ENCODE assay signal across 8 mouse cellular contexts in the genomic region with DNA sequence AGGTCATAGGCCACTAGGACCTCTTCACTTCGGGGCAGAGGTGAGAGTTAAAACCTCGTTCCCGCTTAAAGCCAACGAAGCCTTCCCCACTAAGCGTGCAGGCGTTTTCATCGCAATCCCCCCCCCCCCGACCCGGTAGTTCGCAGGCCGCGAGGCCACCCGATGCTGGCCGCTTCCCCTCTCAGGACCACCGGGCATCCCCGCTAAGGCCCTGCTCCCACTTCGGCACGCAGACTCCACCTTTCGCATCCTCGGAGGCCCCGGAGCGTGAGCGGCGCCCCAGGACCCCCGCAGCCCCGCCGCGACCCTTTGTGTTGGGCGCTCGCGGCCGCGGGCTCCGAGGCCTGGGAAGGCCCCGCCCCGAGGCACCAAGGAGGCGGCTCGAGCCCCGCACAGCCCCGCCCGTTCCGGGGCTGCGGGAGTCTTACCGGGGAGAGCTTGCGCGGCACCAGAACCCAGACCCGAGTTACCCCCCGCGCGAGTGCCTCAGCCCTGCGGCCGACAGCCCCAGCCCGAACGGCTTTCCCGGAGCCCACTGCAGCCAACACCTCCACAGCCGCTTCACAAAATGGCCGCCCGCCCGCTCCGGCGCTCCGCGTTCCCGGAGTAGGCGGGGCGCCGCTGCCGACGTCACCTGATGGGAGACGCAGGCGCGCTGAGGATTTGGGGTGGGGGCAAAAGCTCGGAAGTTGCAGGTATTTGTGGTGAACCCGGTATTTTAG. TPM values are rescaled to one million over a fixed set of nuclear protein-coding genes. Genes with fewer than 3 reads are reported as not detected.
DNase-seq lines count a peak whose midpoint lies in the region; ATAC-seq and TF ChIP-seq lines count a peak whose summit lies in the region.

Cpne1 (minus strand) TSS at position 608 of the 722 bp plus-strand sequence.
Rbm12 (minus strand) TSS at position 621 of the 722 bp plus-strand sequence.

- H3K9ac ChIP-seq in embryonic facial prominence, embryonic 15.5 days: peak within 1 kb of the TSS; percentile 95
- H3K9ac ChIP-seq in kidney, embryonic 14.5 days (ENCODE audit: low read depth, low read length): peak within 1 kb of the TSS; percentile 99
- H3K9ac ChIP-seq in limb, embryonic 15.5 days: peak within 1 kb of the TSS; percentile 98

- peak; percentile 76; the same call in 1 of the 2 replicates for TF ChIP-seq POLR2A in bone marrow, adult 2 months (IDR thresholded peaks at IDR 0.05; ENCODE audit: borderline replicate concordance, control insufficient read depth, low read depth, low read length)

- ATAC-seq in embryonic facial prominence, embryonic 15.5 days (ENCODE audit: insufficient number of reproducible peaks, low FRiP score, low TSS enrichment, low read depth): peak; percentile 94
- ATAC-seq in kidney, embryonic 14.5 days (ENCODE audit: low FRiP score, low TSS enrichment): peak; percentile 95
- peak; percentile 93 for ATAC-seq in limb, embryonic 15.5 days (ENCODE audit: insufficient number of reproducible peaks, low FRiP score, low TSS enrichment, low read depth)

- no peak for TF ChIP-seq CTCF in bone marrow, adult 2 months (IDR thresholded peaks at IDR 0.05; ENCODE audit: control insufficient read depth, insufficient read depth, low read length)

- H3K27me3 ChIP-seq in embryonic facial prominence, embryonic 15.5 days: no peaks in the 10 kb centered on the region
- H3K27me3 ChIP-seq in kidney, embryonic 14.5 days (ENCODE audit: control insufficient read depth, insufficient read depth, low read length): no peaks in the 10 kb centered on the region
- H3K27me3 ChIP-seq in limb, embryonic 15.5 days: no peaks in the 10 kb centered on the region

- peak within 1 kb of the TSS; percentile 65 for H3K4me2 ChIP-seq in embryonic facial prominence, embryonic 15.5 days (replicated peaks)
- H3K4me2 ChIP-seq in kidney, embryonic 14.5 days (replicated peaks; ENCODE audit: low read depth, low read length): peak within 1 kb of the TSS; percentile 71
- H3K4me2 ChIP-seq in limb, embryonic 15.5 days: peak within 1 kb of the TSS; percentile 66

- peak; percentile 90 for DNase-seq in 416B (ENCODE audit: low read depth)
- peak; percentile 88 to 90 for DNase-seq in heart, adult 9 months (ENCODE audit: low spot score in 2 of 2)
- DNase-seq in monocyte, adult 2 months (ENCODE audit: low read depth in 1 of 2, low spot score in 2 of 2): peak; percentile 72 to 83
- DNase-seq in spleen, postnatal 36 days (ENCODE audit: low spot score in 2 of 2): peak; percentile 91 to 92

- H3K4me3 ChIP-seq in bone marrow, adult 2 months (replicated peaks; ENCODE audit: control insufficient read depth, low read depth, low read length): peak within 1 kb of the TSS; percentile 92
- H3K4me3 ChIP-seq in embryonic facial prominence, embryonic 15.5 days (replicated peaks): peak within 1 kb of the TSS; percentile 91
- peak within 1 kb of the TSS; percentile 99 for H3K4me3 ChIP-seq in kidney, embryonic 14.5 days (ENCODE audit: low read length)
- H3K4me3 ChIP-seq in limb, embryonic 15.5 days: peak within 1 kb of the TSS; percentile 72

- H3K27ac ChIP-seq in bone marrow, adult 2 months (ENCODE audit: control insufficient read depth, insufficient read depth, low read depth, low read length, poor library complexity): peak within 1 kb of the TSS; percentile 95
- H3K27ac ChIP-seq in embryonic facial prominence, embryonic 15.5 days (replicated peaks): peak within 1 kb of the TSS; percentile 94
- peak within 1 kb of the TSS; percentile 94 for H3K27ac ChIP-seq in kidney, embryonic 14.5 days (ENCODE audit: low read depth, low read length)
- H3K27ac ChIP-seq in limb, embryonic 15.5 days: peak within 1 kb of the TSS; percentile 93

- no peaks in the 10 kb centered on the region for H3K36me3 ChIP-seq in embryonic facial prominence, embryonic 15.5 days
- H3K36me3 ChIP-seq in kidney, embryonic 14.5 days (ENCODE audit: control insufficient read depth, insufficient read depth, low read length): peaks cover 5% of the 10 kb centered on the region; the same call in 1 of the 2 replicates
- H3K36me3 ChIP-seq in limb, embryonic 15.5 days: no peaks in the 10 kb centered on the region

- H3K4me1 ChIP-seq in bone marrow, adult 2 months (ENCODE audit: control insufficient read depth, insufficient read depth, low read length): no peaks in the 10 kb centered on the region; the same call in 1 of the 2 replicates
- 0 out of 2 replicates have a peak, but pooled peaks cover 3% of the 10 kb centered on the region for H3K4me1 ChIP-seq in embryonic facial prominence, embryonic 15.5 days
- H3K4me1 ChIP-seq in kidney, embryonic 14.5 days (ENCODE audit: control insufficient read depth, insufficient read depth, low read length): no peaks in the 10 kb centered on the region
- peaks cover 5% of the 10 kb centered on the region for H3K4me1 ChIP-seq in limb, embryonic 15.5 days

- WGBS in bone marrow, adult 2 months: under 1% methylated on average over 73 of the region's 74 CpGs
- under 1% methylated on average over 74 of the region's 74 CpGs for WGBS in embryonic facial prominence, embryonic 15.5 days
- under 1% methylated on average over 69 of the region's 74 CpGs for WGBS in kidney, embryonic 14.5 days
- WGBS in limb, embryonic 15.5 days: under 1% methylated on average over 74 of the region's 74 CpGs

- no peaks in the 10 kb centered on the region for H3K9me3 ChIP-seq in embryonic facial prominence, embryonic 15.5 days (replicated peaks)
- H3K9me3 ChIP-seq in kidney, embryonic 14.5 days (ENCODE audit: control insufficient read depth, low read length): no peaks in the 10 kb centered on the region
- no peaks in the 10 kb centered on the region for H3K9me3 ChIP-seq in limb, embryonic 15.5 days

RNA-seq across cellular contexts. Expression of gene Cpne1, which starts in this region (rescaled TPM):
- polyA plus RNA-seq in bone marrow, adult 2 months (2011; ENCODE audit: insufficient read depth, insufficient read length, low replicate concordance, missing spikeins): 3.9 and 10.5 TPM in 2 replicates
- polyA plus RNA-seq in embryonic facial prominence, embryonic 15.5 days (2015; fragmentation: Nextera tagmentation; extraction: Ambion mirVana): 53.5 and 56.3 TPM in 2 replicates
- 39.6 and 57.5 TPM in 2 replicates for polyA plus RNA-seq in kidney, embryonic 14.5 days (2014; fragmentation: Nextera tagmentation; extraction: Ambion mirVana)
- polyA plus RNA-seq in limb, embryonic 15.5 days (2015; fragmentation: Nextera tagmentation; extraction: Ambion mirVana): 57.3 and 57.8 TPM in 2 replicates

RNA-seq across cellular contexts. Expression of gene Rbm12, which starts in this region (rescaled TPM):
- 5.8 and 6.2 TPM in 2 replicates for polyA plus RNA-seq in bone marrow, adult 2 months (2011; ENCODE audit: insufficient read depth, insufficient read length, low replicate concordance, missing spikeins)
- polyA plus RNA-seq in embryonic facial prominence, embryonic 15.5 days (2015; fragmentation: Nextera tagmentation; extraction: Ambion mirVana): 23.9 and 24.1 TPM in 2 replicates
- 15.5 and 37.2 TPM in 2 replicates for polyA plus RNA-seq in kidney, embryonic 14.5 days (2014; fragmentation: Nextera tagmentation; extraction: Ambion mirVana)
- polyA plus RNA-seq in limb, embryonic 15.5 days (2015; fragmentation: Nextera tagmentation; extraction: Ambion mirVana): 21.9 and 26.0 TPM in 2 replicates

Comparison
In these comparisons a context has a peak if more than half of its experiments do, and no peak if none do; other contexts are left out.
1. Peak in every context shown above with its lines: DNase-seq, ATAC-seq, H3K4me3 ChIP-seq and H3K27ac ChIP-seq.